Mouse (Mus musculus): ENCODE measurements around the gene Gm20661. TPM values are rescaled to one million over a fixed set of nuclear protein-coding genes. Genes with fewer than 3 reads are reported as not detected.

The Gm20661 gene
- polyA plus RNA-seq, 1 experiment from 2014 or later = 7.4 TPM

GRCm38 (mm10) chr9:107970311-107970710, 12.5 kb upstream of the Gm20661 start:
- no peak for ATAC-seq (ENCODE audit: insufficient number of reproducible peaks, low FRiP score, low TSS enrichment, low read depth)
- no peak overlapping the region for H3K4me2 ChIP-seq
- peaks cover 31% of the 10 kb centered on the region for H3K36me3 ChIP-seq
- no peaks in the 10 kb centered on the region for H3K27me3 ChIP-seq
- no peak overlapping the region for H3K4me3 ChIP-seq
- no peak overlapping the region for H3K9ac ChIP-seq
- peaks cover 6% of the 10 kb centered on the region for H3K4me1 ChIP-seq
- H3K9me3 ChIP-seq = no peaks in the 10 kb centered on the region
- WGBS = 88% methylated on average over 5 of the region's 5 CpGs
- no peak overlapping the region for H3K27ac ChIP-seq

GRCm38 (mm10) chr9:107971690-107972541, 10.9 kb upstream of the Gm20661 start:
- Histone ChIP-seq H3K4me1 (peaks cover 14% of the 10 kb centered on the region), H3K27me3 (no peaks in the 10 kb centered on the region), H3K4me2 (no peak overlapping the region), H3K36me3 (peaks cover 25% of the 10 kb centered on the region), H3K9ac (no peak overlapping the region), H3K27ac (no peak overlapping the region), H3K4me3 (no peak overlapping the region), H3K9me3 (no peaks in the 10 kb centered on the region)
- 69% methylated on average over 8 of the region's 8 CpGs for WGBS
- ATAC-seq (ENCODE audit: insufficient number of reproducible peaks, low FRiP score, low TSS enrichment, low read depth) = no peak

GRCm38 (mm10) chr9:107974491-107975171, 8.2 kb upstream of the Gm20661 start:
- Histone ChIP-seq H3K9ac (no peak overlapping the region), H3K4me3 (no peak overlapping the region), H3K36me3 (peaks cover 9% of the 10 kb centered on the region), H3K27ac (peak overlapping the region; percentile 60; the same call in 1 of the 2 replicates), H3K4me1 (peaks cover 14% of the 10 kb centered on the region), H3K27me3 (no peaks in the 10 kb centered on the region), H3K4me2 (no peak overlapping the region), H3K9me3 (no peaks in the 10 kb centered on the region)
- WGBS = 77% methylated on average over 10 of the region's 10 CpGs
- no peak for ATAC-seq (ENCODE audit: insufficient number of reproducible peaks, low FRiP score, low TSS enrichment, low read depth)

GRCm38 (mm10) chr9:107975399-107976386, 7.2 kb upstream of the Gm20661 start, which contains the start of gene Uba7:
TSS of gene Uba7 (plus strand) at chr9:107975505.
- Histone ChIP-seq H3K9ac (no peak within 1 kb of the TSS), H3K36me3 (peaks cover 5% of the 10 kb centered on the region; the same call in 1 of the 2 replicates), H3K27me3 (no peaks in the 10 kb centered on the region), H3K27ac (peak within 1 kb of the TSS; percentile 60), H3K4me1 (peaks cover 25% of the 10 kb centered on the region), H3K4me2 (no peak within 1 kb of the TSS), H3K9me3 (no peaks in the 10 kb centered on the region), H3K4me3 (no peak within 1 kb of the TSS)
- no peak for ATAC-seq (ENCODE audit: insufficient number of reproducible peaks, low FRiP score, low TSS enrichment, low read depth)
- WGBS = 65% methylated on average over 12 of the region's 12 CpGs

GRCm38 (mm10) chr9:107978815-107979214, 4.0 kb upstream of the Gm20661 start:
- Histone ChIP-seq H3K27ac (no peak overlapping the region), H3K4me2 (no peak overlapping the region), H3K36me3 (no peaks in the 10 kb centered on the region), H3K4me3 (no peak overlapping the region), H3K27me3 (no peaks in the 10 kb centered on the region), H3K9ac (no peak overlapping the region), H3K9me3 (no peaks in the 10 kb centered on the region), H3K4me1 (peaks cover 56% of the 10 kb centered on the region)
- WGBS = 90% methylated on average over 12 of the region's 12 CpGs
- ATAC-seq (ENCODE audit: insufficient number of reproducible peaks, low FRiP score, low TSS enrichment, low read depth) = no peak

GRCm38 (mm10) chr9:107981684-107982605, 913 bp upstream of the Gm20661 start:
- Histone ChIP-seq H3K9ac (no peak overlapping the region; the same call in 1 of the 2 replicates), H3K9me3 (no peaks in the 10 kb centered on the region), H3K27ac (peak overlapping the region; percentile 99), H3K4me1 (peaks cover 59% of the 10 kb centered on the region), H3K4me3 (peak overlapping the region; percentile 70), H3K27me3 (no peaks in the 10 kb centered on the region), H3K36me3 (0 out of 2 replicates have a peak, but pooled peaks cover 2% of the 10 kb centered on the region), H3K4me2 (peak overlapping the region; percentile 81)
- peak; percentile 38 for ATAC-seq (ENCODE audit: insufficient number of reproducible peaks, low FRiP score, low TSS enrichment, low read depth)
- WGBS = 12% methylated on average over 7 of the region's 7 CpGs

GRCm38 (mm10) chr9:107983421-107983890, 598 bp downstream of the Gm20661 start:
- WGBS = 6% methylated on average over 4 of the region's 4 CpGs
- Histone ChIP-seq H3K36me3 (0 out of 2 replicates have a peak, but pooled peaks cover 2% of the 10 kb centered on the region), H3K4me1 (peaks cover 69% of the 10 kb centered on the region), H3K27me3 (no peaks in the 10 kb centered on the region), H3K27ac (peak overlapping the region; percentile 99), H3K9me3 (no peaks in the 10 kb centered on the region), H3K4me2 (peak overlapping the region; percentile 81), H3K9ac (peak overlapping the region; percentile 66; the same call in 1 of the 2 replicates), H3K4me3 (peak overlapping the region; percentile 70)
- peak; percentile 65 for ATAC-seq (ENCODE audit: insufficient number of reproducible peaks, low FRiP score, low TSS enrichment, low read depth)

- 19% methylated on average over 19 of the region's 19 CpGs for whole genome bisulfite sequencing
- H3K27me3 ChIP-seq = no peaks in the 10 kb centered on the region
- H3K27ac ChIP-seq = peak overlapping the region; percentile 99
- H3K4me3 ChIP-seq = peak overlapping the region; percentile 70
- peak overlapping the region; percentile 81 for H3K4me2 ChIP-seq
- peak overlapping the region; percentile 66 for H3K9ac ChIP-seq
- H3K36me3 ChIP-seq = 0 out of 2 replicates have a peak, but pooled peaks cover 2% of the 10 kb centered on the region
- ATAC-seq (ENCODE audit: insufficient number of reproducible peaks, low FRiP score, low TSS enrichment, low read depth) = no peak
- peaks cover 69% of the 10 kb centered on the region for H3K4me1 ChIP-seq
- no peaks in the 10 kb centered on the region for H3K9me3 ChIP-seq
Observed at GRCm38 (mm10) chr9:107984052-107984753, 1.3 kb downstream of the Gm20661 start.

GRCm38 (mm10) chr9:107984754-107985055, 1.8 kb downstream of the Gm20661 start:
- 17% methylated on average over 9 of the region's 9 CpGs for WGBS
- ATAC-seq (ENCODE audit: insufficient number of reproducible peaks, low FRiP score, low TSS enrichment, low read depth) = no peak
- peak overlapping the region; percentile 99 for H3K27ac ChIP-seq
- peaks cover 68% of the 10 kb centered on the region for H3K4me1 ChIP-seq
- H3K9me3 ChIP-seq = no peaks in the 10 kb centered on the region
- no peaks in the 10 kb centered on the region for H3K27me3 ChIP-seq
- H3K4me2 ChIP-seq = peak overlapping the region; percentile 81
- 0 out of 2 replicates have a peak, but pooled peaks cover 2% of the 10 kb centered on the region for H3K36me3 ChIP-seq
- peak overlapping the region; percentile 70 for H3K4me3 ChIP-seq
- H3K9ac ChIP-seq = peak overlapping the region; percentile 66

Data from limb, embryonic 15.5 days (tissue).